Mouse (Mus musculus): Measurements from ENCODE around the gene Prkcq. TPM values are rescaled to one million over a fixed set of nuclear protein-coding genes. Genes with fewer than 3 reads are reported as not detected.

The Prkcq gene
- total and polyA plus RNA-seq, 2 experiments from 2014 or later: 12.9 to 14.8 TPM

GRCm38 (mm10) chr2:11204232-11204631 is 32.3 kb downstream of the Prkcq start:
- H3K4me3 ChIP-seq (ENCODE audit: low read length): no peak overlapping the region
- no peaks in the 10 kb centered on the region for H3K36me3 ChIP-seq (ENCODE audit: insufficient read depth, low read length)
- no peak for TF ChIP-seq CTCF (IDR thresholded peaks at IDR 0.05; ENCODE audit: low read depth)
- ATAC-seq (no peak), DNase-seq (ENCODE audit: low spot score) (no peak)
- no peaks in the 10 kb centered on the region for H3K27me3 ChIP-seq (ENCODE audit: insufficient read depth, low read length)
- H3K9ac ChIP-seq (replicated peaks; ENCODE audit: low read length): no peak overlapping the region
- no peaks in the 10 kb centered on the region for H3K4me1 ChIP-seq (ENCODE audit: insufficient read depth, low read length)
- H3K4me2 ChIP-seq (ENCODE audit: low read depth, low read length): no peak overlapping the region
- WGBS: 57% methylated on average over 5 of the region's 5 CpGs
- no peak overlapping the region for H3K27ac ChIP-seq
- H3K9me3 ChIP-seq (ENCODE audit: low read length): no peaks in the 10 kb centered on the region

GRCm38 (mm10) chr2:11204961-11205360 is 33.1 kb downstream of the Prkcq start:
- ATAC-seq: no peak
- Histone ChIP-seq H3K4me3 (ENCODE audit: low read length) (no peak overlapping the region), H3K4me2 (ENCODE audit: low read depth, low read length) (no peak overlapping the region), H3K27me3 (ENCODE audit: insufficient read depth, low read length) (no peaks in the 10 kb centered on the region), H3K36me3 (ENCODE audit: insufficient read depth, low read length) (no peaks in the 10 kb centered on the region), H3K27ac (no peak overlapping the region), H3K4me1 (ENCODE audit: insufficient read depth, low read length) (no peaks in the 10 kb centered on the region), H3K9me3 (ENCODE audit: low read length) (no peaks in the 10 kb centered on the region), H3K9ac (replicated peaks; ENCODE audit: low read length) (no peak overlapping the region)
- no peak for TF ChIP-seq CTCF (IDR thresholded peaks at IDR 0.05; ENCODE audit: low read depth)
- no peak for DNase-seq (ENCODE audit: low spot score)
- WGBS: 91% methylated on average over 9 of the region's 9 CpGs

GRCm38 (mm10) chr2:11205720-11206119 is 33.8 kb downstream of the Prkcq start:
- TF ChIP-seq CTCF (IDR thresholded peaks at IDR 0.05; ENCODE audit: low read depth): no peak
- no peak overlapping the region for H3K9ac ChIP-seq (replicated peaks; ENCODE audit: low read length)
- no peak for ATAC-seq
- no peak overlapping the region for H3K27ac ChIP-seq
- no peaks in the 10 kb centered on the region for H3K9me3 ChIP-seq (ENCODE audit: low read length)
- no peaks in the 10 kb centered on the region for H3K4me1 ChIP-seq (ENCODE audit: insufficient read depth, low read length)
- no peak overlapping the region for H3K4me3 ChIP-seq (ENCODE audit: low read length)
- WGBS: 93% methylated on average over 6 of the region's 6 CpGs
- no peaks in the 10 kb centered on the region for H3K36me3 ChIP-seq (ENCODE audit: insufficient read depth, low read length)
- no peak for DNase-seq (ENCODE audit: low spot score)
- H3K4me2 ChIP-seq (ENCODE audit: low read depth, low read length): no peak overlapping the region
- H3K27me3 ChIP-seq (ENCODE audit: insufficient read depth, low read length): no peaks in the 10 kb centered on the region

- H3K4me2 ChIP-seq (ENCODE audit: low read depth, low read length): no peak overlapping the region
- no peaks in the 10 kb centered on the region for H3K27me3 ChIP-seq (ENCODE audit: insufficient read depth, low read length)
- H3K4me3 ChIP-seq (ENCODE audit: low read length): no peak overlapping the region
- no peak for ATAC-seq
- no peak for TF ChIP-seq CTCF (IDR thresholded peaks at IDR 0.05; ENCODE audit: low read depth)
- no peaks in the 10 kb centered on the region for H3K4me1 ChIP-seq (ENCODE audit: insufficient read depth, low read length)
- H3K9me3 ChIP-seq (ENCODE audit: low read length): no peaks in the 10 kb centered on the region
- no peak overlapping the region for H3K9ac ChIP-seq (replicated peaks; ENCODE audit: low read length)
- H3K36me3 ChIP-seq (ENCODE audit: insufficient read depth, low read length): no peaks in the 10 kb centered on the region
- no peak overlapping the region for H3K27ac ChIP-seq
- no peak for DNase-seq (ENCODE audit: low spot score)
- 86% methylated on average over 9 of the region's 9 CpGs for WGBS
Observed at GRCm38 (mm10) chr2:11208263-11208662, 36.4 kb downstream of the Prkcq start.

- DNase-seq (ENCODE audit: low spot score): no peak
- Histone ChIP-seq H3K27me3 (ENCODE audit: insufficient read depth, low read length) (no peaks in the 10 kb centered on the region), H3K9me3 (ENCODE audit: low read length) (no peaks in the 10 kb centered on the region), H3K9ac (replicated peaks; ENCODE audit: low read length) (no peak overlapping the region), H3K4me2 (ENCODE audit: low read depth, low read length) (no peak overlapping the region), H3K27ac (no peak overlapping the region), H3K36me3 (ENCODE audit: insufficient read depth, low read length) (no peaks in the 10 kb centered on the region), H3K4me3 (ENCODE audit: low read length) (no peak overlapping the region), H3K4me1 (ENCODE audit: insufficient read depth, low read length) (no peaks in the 10 kb centered on the region)
- 86% methylated on average over 6 of the region's 6 CpGs for WGBS
- no peak for ATAC-seq
- no peak for TF ChIP-seq CTCF (IDR thresholded peaks at IDR 0.05; ENCODE audit: low read depth)
Observed at GRCm38 (mm10) chr2:11209335-11209734, 37.4 kb downstream of the Prkcq start.

- no peaks in the 10 kb centered on the region for H3K9me3 ChIP-seq (ENCODE audit: low read length)
- H3K36me3 ChIP-seq (ENCODE audit: insufficient read depth, low read length): no peaks in the 10 kb centered on the region
- no peak overlapping the region for H3K27ac ChIP-seq
- WGBS: 60% methylated on average over 8 of the region's 8 CpGs
- DNase-seq (ENCODE audit: low spot score): peak; percentile 9
- no peak overlapping the region for H3K4me2 ChIP-seq (ENCODE audit: low read depth, low read length)
- H3K9ac ChIP-seq (replicated peaks; ENCODE audit: low read length): no peak overlapping the region
- TF ChIP-seq CTCF (IDR thresholded peaks at IDR 0.05; ENCODE audit: low read depth): no peak
- no peaks in the 10 kb centered on the region for H3K27me3 ChIP-seq (ENCODE audit: insufficient read depth, low read length)
- peak; percentile 40; the same call in 1 of the 2 replicates for ATAC-seq
- no peaks in the 10 kb centered on the region for H3K4me1 ChIP-seq (ENCODE audit: insufficient read depth, low read length)
- no peak overlapping the region for H3K4me3 ChIP-seq (ENCODE audit: low read length)
Observed at GRCm38 (mm10) chr2:11210241-11210916, 38.5 kb downstream of the Prkcq start.

- Histone ChIP-seq H3K9ac (replicated peaks; ENCODE audit: low read length) (no peak overlapping the region), H3K36me3 (ENCODE audit: insufficient read depth, low read length) (no peaks in the 10 kb centered on the region), H3K4me1 (ENCODE audit: insufficient read depth, low read length) (no peaks in the 10 kb centered on the region), H3K4me2 (ENCODE audit: low read depth, low read length) (no peak overlapping the region), H3K27ac (no peak overlapping the region), H3K4me3 (ENCODE audit: low read length) (no peak overlapping the region), H3K27me3 (ENCODE audit: insufficient read depth, low read length) (no peaks in the 10 kb centered on the region), H3K9me3 (ENCODE audit: low read length) (no peaks in the 10 kb centered on the region)
- 72% methylated on average over 7 of the region's 7 CpGs for WGBS
- DNase-seq (ENCODE audit: low spot score) (no peak), ATAC-seq (no peak)
- no peak for TF ChIP-seq CTCF (IDR thresholded peaks at IDR 0.05; ENCODE audit: low read depth)
Observed at GRCm38 (mm10) chr2:11211961-11212562, 40.2 kb downstream of the Prkcq start.
